22 mouse cellular contexts compared by ENCODE assay signal in genomic region chr13:30403874-30404273, GRCm38 (mm10).
A peak's percentile ranks its signal among the peaks of the same experiment; 100 is the strongest.
DNase-seq lines count a peak whose midpoint lies in the region; ATAC-seq and TF ChIP-seq lines count a peak whose summit lies in the region.
"Had no signal": no experiment of that assay in that cellular context is flagged by ENCODE, and none has a peak within 500 bp of the region (broad histone marks: within the 10 kb centered on the region; RNA-seq: fewer than 3 reads in every experiment).

No protein-coding gene starts in this region.

- H3K27ac ChIP-seq in kidney, embryonic 14.5 days (ENCODE audit: low read depth, low read length), result no peak overlapping the region
- 0 out of 2 replicates have a peak overlapping the region, but pooled peaks have one; percentile 33 for H3K27ac ChIP-seq in kidney, embryonic 15.5 days
- 0 out of 2 replicates have a peak overlapping the region, but pooled peaks have one; percentile 10 for H3K27ac ChIP-seq in kidney, embryonic 16.5 days (ENCODE audit: low read length)
- H3K27ac ChIP-seq in kidney, postnatal 0 days, result no peak overlapping the region

- no peaks in the 10 kb centered on the region for H3K36me3 ChIP-seq in kidney, embryonic 14.5 days (ENCODE audit: control insufficient read depth, insufficient read depth, low read length)
- no peaks in the 10 kb centered on the region for H3K36me3 ChIP-seq in kidney, embryonic 15.5 days
- H3K36me3 ChIP-seq in kidney, embryonic 16.5 days (ENCODE audit: insufficient read depth, low read length), result no peaks in the 10 kb centered on the region
- no peaks in the 10 kb centered on the region for H3K36me3 ChIP-seq in kidney, postnatal 0 days (ENCODE audit: insufficient read depth, low read length)
- H3K36me3 ChIP-seq: G1E had no signal

- whole genome bisulfite sequencing in kidney, embryonic 14.5 days, result 20% methylated on average over 3 of the region's 3 CpGs
- 22% methylated on average over 3 of the region's 3 CpGs for WGBS in kidney, embryonic 15.5 days
- 27% methylated on average over 3 of the region's 3 CpGs for WGBS in kidney, embryonic 16.5 days
- 29% methylated on average over 3 of the region's 3 CpGs for WGBS in kidney, postnatal 0 days

- H3K4me3 ChIP-seq in kidney, embryonic 14.5 days (ENCODE audit: low read length), result no peak overlapping the region
- no peak overlapping the region for H3K4me3 ChIP-seq in kidney, embryonic 15.5 days (replicated peaks)
- H3K4me3 ChIP-seq in kidney, embryonic 16.5 days (ENCODE audit: low read length), result no peak overlapping the region
- no peak overlapping the region for H3K4me3 ChIP-seq in kidney, postnatal 0 days (replicated peaks; ENCODE audit: low read depth, low read length)

- no peak overlapping the region for H3K4me2 ChIP-seq in kidney, embryonic 14.5 days (replicated peaks; ENCODE audit: low read depth, low read length)
- no peak overlapping the region for H3K4me2 ChIP-seq in kidney, embryonic 15.5 days
- H3K4me2 ChIP-seq in kidney, embryonic 16.5 days (replicated peaks; ENCODE audit: low read depth, low read length), result no peak overlapping the region
- no peak overlapping the region for H3K4me2 ChIP-seq in kidney, postnatal 0 days (ENCODE audit: low read length)

- peaks cover 5% of the 10 kb centered on the region; the same call in 1 of the 2 replicates for H3K4me1 ChIP-seq in kidney, embryonic 14.5 days (ENCODE audit: control insufficient read depth, insufficient read depth, low read length)
- H3K4me1 ChIP-seq in kidney, embryonic 15.5 days, result peaks cover 11% of the 10 kb centered on the region; the same call in 1 of the 2 replicates
- peaks cover 10% of the 10 kb centered on the region for H3K4me1 ChIP-seq in kidney, embryonic 16.5 days (ENCODE audit: insufficient read depth, low read length)
- no peaks in the 10 kb centered on the region for H3K4me1 ChIP-seq in kidney, postnatal 0 days (replicated peaks; ENCODE audit: insufficient read depth, low read length)

- no peak for DNase-seq in kidney, postnatal 14 days
- no peak for DNase-seq in kidney, postnatal 10 days
- no peak for DNase-seq in kidney, postnatal 36 days
- DNase-seq in kidney, postnatal 0 days (ENCODE audit: low spot score), result peak; percentile 84
- DNase-seq in kidney, adult 9 months, result no peak
- DNase-seq: adrenal gland, adult 2 months; adrenal gland, adult 8-10 months; adrenal gland, postnatal 10 days; adrenal gland, postnatal 14 days; adrenal gland, postnatal 25 days; adrenal gland, postnatal 36 days; B cell, adult 2 months; cerebellum, adult 11 months; cerebellum, adult 11-12 months had no signal

- peak; percentile 91 for ATAC-seq in kidney, embryonic 14.5 days (ENCODE audit: low FRiP score, low TSS enrichment)
- ATAC-seq in kidney, embryonic 15.5 days (replicated peaks; ENCODE audit: low FRiP score), result peak; percentile 70; the same call in 1 of the 2 replicates
- ATAC-seq in kidney, embryonic 16.5 days (ENCODE audit: low FRiP score, low TSS enrichment), result peak; percentile 83
- peak; percentile 81; the same call in 1 of the 2 replicates for ATAC-seq in kidney, postnatal 0 days (replicated peaks; ENCODE audit: low FRiP score, low read depth)
- ATAC-seq: activated CD4-positive, CD25-positive, alpha-beta regulatory T cell, adult 4 months; CD4-positive, CD25-positive, alpha-beta regulatory T cell, adult 4 months; Patski had no signal

- no peak for TF ChIP-seq CTCF in kidney, postnatal 0 days (IDR thresholded peaks at IDR 0.05; ENCODE audit: low read depth)

- no peaks in the 10 kb centered on the region for H3K27me3 ChIP-seq in kidney, embryonic 14.5 days (ENCODE audit: control insufficient read depth, insufficient read depth, low read length)
- H3K27me3 ChIP-seq in kidney, embryonic 15.5 days, result no peaks in the 10 kb centered on the region
- no peaks in the 10 kb centered on the region for H3K27me3 ChIP-seq in kidney, embryonic 16.5 days (ENCODE audit: insufficient read depth, low read length)
- H3K27me3 ChIP-seq in kidney, postnatal 0 days (ENCODE audit: insufficient read depth, low read length), result no peaks in the 10 kb centered on the region
- H3K27me3 ChIP-seq: CH12.LX, Patski had no signal

- H3K9ac ChIP-seq in kidney, embryonic 14.5 days (ENCODE audit: low read depth, low read length), result no peak overlapping the region
- H3K9ac ChIP-seq in kidney, embryonic 15.5 days, result no peak overlapping the region
- no peak overlapping the region for H3K9ac ChIP-seq in kidney, embryonic 16.5 days (replicated peaks; ENCODE audit: low read length)
- no peak overlapping the region for H3K9ac ChIP-seq in kidney, postnatal 0 days (ENCODE audit: low read depth, low read length)

- H3K9me3 ChIP-seq in kidney, embryonic 14.5 days (ENCODE audit: control insufficient read depth, low read length), result no peaks in the 10 kb centered on the region
- no peaks in the 10 kb centered on the region; the same call in 1 of the 2 replicates for H3K9me3 ChIP-seq in kidney, embryonic 15.5 days (replicated peaks)
- H3K9me3 ChIP-seq in kidney, embryonic 16.5 days (ENCODE audit: low read length), result peaks cover 7% of the 10 kb centered on the region; the same call in 1 of the 2 replicates
- H3K9me3 ChIP-seq in kidney, postnatal 0 days (replicated peaks; ENCODE audit: low read length), result no peaks in the 10 kb centered on the region
- H3K9me3 ChIP-seq: G1E had no signal

Comparison
In these comparisons a context has a peak if more than half of its experiments do, and no peak if none do; other contexts are left out.
1. H3K27ac ChIP-seq: peak in kidney, embryonic 15.5 days (single experiment) and kidney, embryonic 16.5 days (single experiment); none in kidney, embryonic 14.5 days (single experiment) and kidney, postnatal 0 days (single experiment).
2. Peak in every context shown above with its lines, with median percentiles within 50 percentile points of each other: ATAC-seq.